ENCODE assay signal across 8 mouse cellular contexts in genomic region chr11:89424358-89424757, GRCm38 (mm10).
DNase-seq lines count a peak whose midpoint lies in the region; ATAC-seq lines count a peak whose summit lies in the region.

No protein-coding gene starts in this region.

- ATAC-seq in megakaryocyte progenitor cell, adult 5-6 weeks (replicated peaks; ENCODE audit: poor library complexity) = 0 out of 2 replicates have a peak, but pooled peaks have one; percentile 39

- intact Hi-C loops in left cerebral cortex, postnatal 10 days (cut with DNase I) = no loop called here
- intact Hi-C loops in heart, postnatal 36 days (cut with DNase I) = no loop called here

- peak; percentile 2 for DNase-seq in cerebellum, adult 9-10 months
- no peak for DNase-seq in cerebellum, adult 9-11 months
- DNase-seq in left cerebral cortex, adult 18-20 months (ENCODE audit: low spot score in 2 of 2) = peak; percentile 16 to 34
- no peak for DNase-seq in left cerebral cortex, postnatal 10 days (ENCODE audit: extremely low spot score in 1 of 2, low spot score in 2 of 2)
- peak; percentile 56 for DNase-seq in ZHBTc4 (ENCODE audit: low read depth, low spot score)
- no peak for DNase-seq in yolk sac, embryonic 10.5 days (ENCODE audit: low spot score)
- DNase-seq in heart, postnatal 36 days = no peak

Comparison
In these comparisons a context has a peak if more than half of its experiments do, and no peak if none do; other contexts are left out.
1. DNase-seq: peak in cerebellum, adult 9-10 months (single experiment), left cerebral cortex, adult 18-20 months (2 of 2) and ZHBTc4 (single experiment); none in cerebellum, adult 9-11 months (single experiment), left cerebral cortex, postnatal 10 days (0 of 2), yolk sac, embryonic 10.5 days (single experiment) and heart, postnatal 36 days (0 of 2).